Mouse (Mus musculus) thymus, postnatal 14 days (tissue): ENCODE results near the gene Agtrap.
A peak's percentile ranks its signal among the peaks of the same experiment; 100 is the strongest.
"Not testable (repeated sequence)": the region's sequence is repeated elsewhere in the genome, so short reads cannot be mapped to it uniquely, and the experiment has no call there.

Source experiments
- DNase-seq: peaks from one replicate; pipeline ENCODE4 v3.0.0; 2021

The Agtrap gene

DNA sequence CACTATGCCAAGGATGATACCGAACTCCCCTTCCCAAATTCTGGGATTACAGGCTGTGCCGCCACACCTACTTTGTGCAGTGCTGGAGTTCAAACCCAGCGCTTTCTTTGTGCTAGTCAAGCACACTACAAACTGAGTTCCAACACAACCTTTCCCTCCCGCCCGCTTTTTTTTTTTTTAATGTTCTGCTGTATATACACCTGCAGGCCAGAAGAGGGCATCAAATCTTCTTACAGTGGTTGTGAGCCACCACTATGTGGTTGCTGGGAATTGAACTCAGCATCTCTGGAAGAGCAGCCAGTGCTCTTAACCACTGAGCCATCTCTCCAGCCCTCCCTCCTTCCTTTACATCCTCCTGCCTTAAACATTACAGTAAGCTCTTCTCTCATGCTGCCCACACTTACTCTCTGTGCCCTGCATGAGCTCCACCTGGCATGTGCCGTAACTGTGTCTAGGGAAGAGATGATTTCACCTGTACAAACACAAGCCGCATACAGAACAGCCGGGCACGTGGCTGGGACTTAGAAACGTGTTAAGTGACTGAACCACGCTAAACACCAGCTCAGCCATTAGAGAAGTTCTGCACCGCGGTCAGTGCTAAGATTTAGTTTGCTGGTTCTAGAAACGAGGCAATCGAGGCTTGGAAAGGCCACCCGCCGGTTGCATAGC lies 13.2 kb downstream of the Agtrap start:
- peak; percentile 44 for DNase-seq

DNA sequence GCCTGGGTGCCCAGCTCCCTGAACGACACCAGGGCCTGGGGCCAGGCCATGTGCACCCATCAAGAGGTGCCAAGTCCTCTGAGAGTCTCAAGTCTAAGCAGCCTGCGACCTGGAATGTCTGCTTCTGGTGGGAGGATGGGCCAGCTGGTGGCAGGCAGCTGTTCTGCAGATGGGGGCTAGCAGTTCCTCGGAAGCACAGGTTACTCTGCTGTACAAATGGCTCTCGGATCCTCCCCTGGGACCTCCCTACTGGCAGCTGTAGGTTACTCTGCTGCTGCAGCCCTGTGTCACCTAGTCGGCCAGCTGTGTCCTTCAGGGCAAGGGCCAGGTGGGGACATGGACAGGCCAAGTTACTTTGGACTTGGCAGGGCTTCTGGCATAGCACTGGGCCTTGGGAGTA lies 16.3 kb downstream of the Agtrap start:
- DNase-seq: no peak

DNA sequence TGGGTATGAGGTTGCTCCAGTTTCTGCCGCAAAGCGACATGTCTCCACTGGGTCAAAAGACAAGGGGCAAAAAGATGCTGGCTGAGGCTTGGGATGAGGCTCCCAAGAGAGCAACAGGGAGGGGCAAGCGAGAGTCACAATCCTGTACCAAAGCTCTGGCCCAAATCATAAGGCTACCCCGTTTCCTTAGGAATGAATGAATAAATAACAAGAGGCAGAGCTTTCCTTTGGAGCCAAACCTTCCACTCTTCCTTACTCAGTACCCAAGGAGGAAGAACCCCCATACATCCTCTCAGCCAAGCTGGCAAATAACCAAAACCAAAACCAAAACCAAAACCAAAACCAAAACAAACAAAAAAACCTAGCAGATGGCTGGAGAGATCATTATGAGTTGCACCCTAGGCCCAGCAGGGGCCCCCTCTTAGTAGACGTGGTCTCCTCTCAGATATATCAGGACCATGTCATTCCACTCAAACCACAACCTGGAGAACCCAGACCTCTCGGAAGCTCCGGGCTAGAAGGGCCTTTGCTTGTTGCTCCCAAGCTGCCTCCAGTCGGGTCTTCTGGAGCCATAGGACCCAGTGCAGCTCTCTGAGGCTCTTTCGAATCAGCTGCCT lies 18.1 kb downstream of the Agtrap start:
- no peak for DNase-seq

DNA sequence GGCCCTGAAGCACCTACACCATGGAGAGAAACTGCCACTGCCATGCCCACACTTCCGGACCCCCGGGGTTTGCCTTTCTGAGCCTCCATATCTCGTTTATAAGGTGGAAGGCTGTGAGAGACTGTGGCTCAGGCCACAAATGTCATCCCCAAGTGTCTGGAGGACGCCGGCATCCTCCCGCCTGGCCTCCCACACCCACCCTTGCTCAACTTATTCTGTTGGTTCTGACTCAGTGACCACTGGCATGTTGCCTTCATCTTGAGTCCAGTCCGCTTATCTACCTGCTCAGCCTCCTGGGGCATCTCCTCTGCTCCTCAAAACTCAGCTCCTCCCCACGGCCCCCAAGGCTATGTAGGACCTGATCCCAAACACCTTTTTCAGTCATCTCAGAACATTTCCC lies 20.5 kb downstream of the Agtrap start:
- no peak for DNase-seq

- no peak for DNase-seq
Observed at GRCm38 (mm10) chr4:148066401-148066744, 21.5 kb downstream of the Agtrap start.

GRCm38 (mm10) chr4:148065702-148066400 lies 22.0 kb downstream of the Agtrap start:
- no peak for DNase-seq

- DNase-seq: no peak
Observed at GRCm38 (mm10) chr4:148061086-148061480, 26.7 kb downstream of the Agtrap start.

GRCm38 (mm10) chr4:148060120-148061085 lies 27.4 kb downstream of the Agtrap start:
- no peak for DNase-seq

GRCm38 (mm10) chr4:148058993-148059392 lies 28.8 kb downstream of the Agtrap start:
- no peak for DNase-seq

- DNase-seq: no peak
Observed at GRCm38 (mm10) chr4:148058218-148058819, 29.5 kb downstream of the Agtrap start.

DNA sequence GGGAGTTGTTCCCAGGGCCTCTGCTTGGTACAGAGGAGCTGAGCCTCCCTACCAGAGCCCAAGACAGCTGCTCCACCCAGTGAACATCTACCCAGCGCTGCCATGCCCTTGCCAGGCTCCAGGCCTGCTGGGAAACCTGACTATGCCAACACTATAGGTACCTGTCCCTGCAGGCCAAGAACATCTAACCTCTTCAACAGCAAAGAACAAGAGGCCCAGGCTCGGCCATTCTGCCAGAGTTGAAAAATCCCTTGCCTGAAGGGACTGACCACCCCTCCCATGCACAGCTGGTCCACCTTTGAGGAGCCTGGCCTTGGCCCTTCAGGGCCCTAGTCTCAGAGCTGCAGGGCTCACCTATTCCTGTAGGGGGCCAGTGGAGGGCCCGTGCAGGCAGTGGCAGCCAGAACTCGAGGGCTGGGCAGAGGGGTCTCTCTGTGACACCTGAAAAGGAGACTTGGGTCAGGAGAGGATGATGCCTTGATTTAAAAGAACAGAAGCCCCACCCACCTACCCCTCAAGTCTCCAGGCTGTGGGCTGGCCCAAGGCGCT lies 30.1 kb downstream of the Agtrap start:
- no peak for DNase-seq

DNA sequence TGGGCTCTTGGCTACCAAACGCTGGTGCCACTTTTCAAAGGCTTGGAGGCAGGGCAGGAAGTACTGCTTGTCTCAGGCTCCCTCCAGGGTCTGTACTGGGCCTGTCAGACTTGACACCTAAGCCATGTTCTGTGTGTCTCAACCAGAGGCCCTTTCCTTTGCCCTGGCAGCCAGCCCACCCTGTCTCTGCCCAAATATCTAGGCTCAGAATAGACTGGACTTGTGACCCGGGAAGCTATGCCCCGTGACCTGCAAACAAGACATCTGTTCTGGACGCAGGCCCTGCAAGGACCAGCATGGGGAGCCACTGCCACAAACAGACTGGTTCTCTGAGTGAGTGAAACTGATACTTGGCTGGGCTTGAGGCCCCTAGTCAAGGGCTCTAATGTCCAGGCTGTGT lies 31.0 kb downstream of the Agtrap start:
- no peak for DNase-seq

- no peak for DNase-seq
Observed at GRCm38 (mm10) chr4:148056246-148056645, 31.6 kb downstream of the Agtrap start.

GRCm38 (mm10) chr4:148054961-148055695 lies 32.7 kb downstream of the Agtrap start:
- DNase-seq: no peak

DNA sequence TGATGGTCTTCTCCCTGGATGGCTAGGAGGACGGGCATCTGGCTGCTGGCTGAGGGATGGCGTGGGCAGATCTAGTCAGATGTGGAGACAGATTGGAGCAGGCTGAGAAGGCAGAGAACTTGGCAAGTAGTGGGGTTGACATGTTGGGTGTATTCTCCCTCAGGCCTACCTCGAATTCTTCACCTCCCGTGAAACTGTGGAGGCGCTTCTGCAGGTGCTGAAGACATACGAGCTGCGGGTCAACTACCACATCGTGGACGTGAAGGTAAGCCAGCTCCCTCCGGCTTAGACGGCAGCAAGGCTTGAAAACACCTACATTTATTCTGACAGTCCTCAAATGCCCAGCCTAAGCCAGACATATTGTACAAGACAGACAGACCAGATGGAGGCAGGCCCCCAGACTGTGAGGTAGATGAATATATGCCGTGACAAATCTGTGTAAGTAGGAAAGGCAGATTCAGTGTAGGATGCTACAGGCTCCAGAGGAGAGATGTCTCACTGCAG lies 34.4 kb downstream of the Agtrap start:
- no peak for DNase-seq

GRCm38 (mm10) chr4:148052976-148053375 lies 34.9 kb downstream of the Agtrap start:
- no peak for DNase-seq

- DNase-seq: no peak
Observed at GRCm38 (mm10) chr4:148051886-148052285, 35.9 kb downstream of the Agtrap start.

DNA sequence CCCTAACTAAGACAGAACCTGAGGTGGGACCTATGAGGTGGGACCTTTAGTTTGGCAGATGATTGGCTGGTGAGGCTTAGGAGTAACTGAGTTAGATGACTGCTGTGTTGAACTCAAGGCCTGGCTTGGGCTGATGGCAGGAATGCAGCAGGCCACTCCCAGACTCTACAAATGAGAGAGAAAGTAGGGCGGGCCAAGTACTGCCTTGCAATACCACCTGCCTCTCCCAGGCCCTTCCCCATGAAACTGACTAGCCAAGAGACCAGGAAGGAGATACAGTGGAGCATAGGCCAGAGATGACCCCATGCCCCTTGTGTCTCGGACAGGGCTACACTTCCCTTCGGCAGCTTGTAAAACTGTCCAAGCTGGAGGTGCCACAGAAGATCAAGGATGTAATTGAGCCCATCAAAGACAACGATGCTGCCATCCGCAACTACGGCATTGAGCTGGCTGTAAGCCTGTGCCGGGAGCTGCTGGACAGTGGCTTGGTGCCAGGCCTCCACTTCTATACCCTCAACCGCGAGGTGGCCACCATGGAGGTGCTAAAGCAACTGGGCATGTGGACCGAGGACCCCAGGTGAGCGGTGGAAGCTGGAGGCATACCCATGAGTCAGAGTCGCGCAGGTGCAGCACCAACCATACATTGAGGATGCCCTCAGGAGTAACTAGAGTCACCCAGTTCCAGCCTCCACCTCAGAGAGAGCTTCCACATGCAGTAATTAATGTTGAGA lies 36.6 kb downstream of the Agtrap start:
- DNase-seq: no peak

- DNase-seq: not testable (repeated sequence)
Observed at GRCm38 (mm10) chr4:148050396-148050914, 37.4 kb downstream of the Agtrap start.

GRCm38 (mm10) chr4:148046450-148047031 lies 41.3 kb downstream of the Agtrap start:
- no peak for DNase-seq
